Mouse (Mus musculus) left cerebral cortex, postnatal 36 days (tissue): ENCODE measurements around the gene Cltc. TPM values are rescaled to one million over a fixed set of nuclear protein-coding genes. Genes with fewer than 3 reads are reported as not detected.
"Not testable (repeated sequence)": the region's sequence is repeated elsewhere in the genome, so short reads cannot be mapped to it uniquely, and the experiment has no call there.

Experiments
- DNase-seq, 2 experiments: peaks; one replicate each; pipeline ENCODE4 v3.0.0; 2021 to 2022; ENCODE audit warnings: low spot score in 2 of 2, mixed read lengths in 1 of 2
- intact Hi-C: fragments of 180-260 bp; cut with DNase I; formaldehyde crosslinking; loops from one replicate; pipeline ENCODE4 v1.15.1; 2025
- total RNA-seq, 2 experiments: library from RNA; stranded (reverse); gene quantifications; 2 replicates each; pipeline ENCODE4 v1.2.3; 2021

Cltc gene
- total RNA-seq, 2 experiments from 2014 or later = 526 to 560 TPM

DNA sequence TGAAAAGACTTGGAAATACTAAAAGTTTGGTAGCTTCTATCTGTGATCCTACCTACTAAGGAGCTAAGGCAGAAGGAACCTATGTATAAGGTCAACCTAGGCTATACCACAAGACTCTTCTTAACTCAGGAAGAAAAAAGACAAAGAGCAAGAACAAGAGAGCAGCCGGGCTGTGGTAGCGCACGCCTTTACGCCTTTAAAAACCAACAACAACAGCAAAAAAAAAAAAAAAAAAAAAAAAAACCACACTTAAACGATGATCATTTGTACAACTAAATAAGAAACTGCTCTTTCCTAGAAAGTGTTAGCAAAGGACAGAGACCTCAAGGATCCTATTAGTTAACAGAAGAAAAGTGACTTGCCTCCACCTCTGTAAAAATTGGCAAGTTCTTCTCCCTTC is 15.9 kb downstream of the Cltc start:
- DNase-seq = no peak
- intact Hi-C loops = no loop called here

DNA sequence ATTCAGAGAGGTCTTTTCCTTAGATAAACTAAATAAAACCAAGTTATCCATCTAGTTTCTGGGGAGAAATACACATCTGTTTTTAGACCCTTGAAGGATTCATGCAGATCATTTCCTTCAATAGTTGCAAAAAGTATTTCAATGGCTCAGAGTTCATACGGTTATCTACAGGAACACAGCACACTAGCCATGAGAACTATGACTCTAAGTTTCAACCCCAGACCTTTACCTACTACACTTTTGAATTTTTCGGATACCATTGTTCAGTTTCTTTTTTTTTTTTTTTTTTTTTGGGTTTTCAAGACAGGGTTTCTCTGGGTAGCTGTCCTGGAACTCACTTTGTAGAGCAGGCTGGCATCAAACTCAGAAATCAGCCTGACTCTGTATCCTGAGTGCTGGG is 17.9 kb downstream of the Cltc start:
- intact Hi-C loops = no loop called here

DNA sequence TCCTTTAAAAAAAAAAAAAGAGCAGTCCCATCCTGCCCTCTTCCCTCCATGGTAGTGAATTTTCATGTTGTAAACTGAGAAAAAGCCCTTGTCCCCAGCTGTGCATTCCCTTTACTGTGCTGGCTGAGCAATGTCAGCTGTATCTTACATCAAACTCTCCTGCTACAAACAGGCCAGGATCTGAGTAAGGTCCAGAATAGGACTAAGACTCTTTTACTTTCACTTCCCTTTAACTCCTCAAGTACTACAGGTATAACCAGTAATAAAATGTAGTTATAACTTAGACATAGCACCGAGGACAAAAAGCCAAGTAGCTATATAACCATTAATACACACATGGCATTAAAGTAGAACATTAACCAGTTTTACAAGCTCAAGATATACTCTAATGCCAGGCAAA is 18.4 kb downstream of the Cltc start:
- no peak for DNase-seq
- intact Hi-C loops = no loop called here

More for the DNA sequence above, 17.9 kb downstream of the Cltc start:
- DNase-seq = no peak

- DNase-seq, intact Hi-C loops: not testable (repeated sequence)
These were observed 19.1 kb downstream of the Cltc start for GRCm38 (mm10) chr11:86738308-86738707.

GRCm38 (mm10) chr11:86737301-86738000 is 19.9 kb downstream of the Cltc start:
- intact Hi-C loops = no loop called here

DNA sequence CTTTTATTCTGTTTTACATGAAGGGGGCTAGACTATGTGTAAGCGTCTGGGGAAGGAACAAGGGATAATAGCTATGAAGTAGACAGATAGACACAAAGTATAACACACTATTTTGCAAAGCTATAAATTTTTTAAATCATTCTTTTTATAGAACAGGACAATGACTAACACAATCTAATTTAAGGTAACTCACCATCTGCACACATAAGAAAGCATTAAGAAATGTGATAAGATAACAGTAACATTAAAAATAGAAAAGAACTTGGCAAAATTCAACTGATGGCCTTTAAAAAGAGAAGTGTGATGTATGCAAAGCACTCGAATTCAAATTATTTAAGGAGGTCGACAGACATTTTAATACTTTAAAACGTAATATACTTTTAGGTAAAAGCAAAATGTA is 22.4 kb downstream of the Cltc start:
- intact Hi-C loops = no loop called here
- no peak for DNase-seq

More at GRCm38 (mm10) chr11:86737301-86738000, 19.9 kb downstream of the Cltc start:
- no peak for DNase-seq

- intact Hi-C loops = no loop called here
- DNase-seq = no peak
These were observed 23.0 kb downstream of the Cltc start for GRCm38 (mm10) chr11:86734241-86734939.

DNA sequence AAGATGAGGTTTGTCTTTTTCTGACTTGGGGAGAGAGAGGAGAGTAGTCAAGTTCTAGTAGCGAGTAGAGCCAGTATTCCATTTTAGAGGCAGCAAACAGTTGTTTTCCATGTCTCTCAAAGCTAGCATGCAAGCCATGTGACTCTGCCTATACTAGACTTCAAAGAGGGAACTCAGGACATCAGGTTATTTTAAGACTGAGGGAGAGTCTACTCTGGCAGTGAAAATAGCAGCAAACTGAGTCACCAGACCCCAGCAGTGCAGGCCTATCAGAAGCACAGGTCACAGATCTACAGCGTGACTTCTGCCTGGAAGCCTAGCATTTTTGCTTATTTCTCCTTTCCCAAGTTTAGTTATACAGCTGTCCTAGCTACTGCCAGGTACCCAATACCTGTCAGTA is 25.9 kb downstream of the Cltc start:
- intact Hi-C loops = no loop called here
- no peak for DNase-seq

GRCm38 (mm10) chr11:86725607-86726006 is 31.8 kb downstream of the Cltc start:
- no peak for DNase-seq
- intact Hi-C loops = no loop called here

- DNase-seq = no peak
- intact Hi-C loops = no loop called here
These were observed 32.4 kb downstream of the Cltc start for GRCm38 (mm10) chr11:86724982-86725381.

DNA sequence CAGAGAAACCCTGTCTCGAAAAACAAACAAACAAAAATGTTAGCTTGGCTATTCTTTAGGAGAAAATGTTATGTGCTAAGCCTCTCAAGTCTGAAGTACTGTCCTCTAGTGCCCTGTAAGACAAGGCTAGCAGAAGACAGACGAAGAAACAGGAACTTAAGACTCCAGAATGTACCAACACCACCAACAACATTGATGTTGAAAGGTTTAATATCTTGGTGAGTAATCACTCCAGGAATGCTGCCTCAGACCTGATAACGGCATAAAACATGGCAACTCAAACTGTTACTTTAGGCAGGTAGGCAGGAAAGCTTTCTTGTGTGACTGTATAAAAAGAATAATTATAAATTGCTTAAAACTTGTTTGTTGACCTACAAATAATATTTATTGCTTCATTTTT is 33.4 kb downstream of the Cltc start:
- no peak for DNase-seq
- intact Hi-C loops = no loop called here

GRCm38 (mm10) chr11:86719390-86719789 is 38.0 kb downstream of the Cltc start:
- intact Hi-C loops = no loop called here
- no peak for DNase-seq

GRCm38 (mm10) chr11:86718369-86718768 is 39.0 kb downstream of the Cltc start:
- intact Hi-C loops = no loop called here
- DNase-seq = no peak

- intact Hi-C loops = no loop called here
- DNase-seq = no peak
These were observed 39.9 kb downstream of the Cltc start for GRCm38 (mm10) chr11:86717306-86718065.

- intact Hi-C loops = no loop called here
These were observed 42.8 kb downstream of the Cltc start for GRCm38 (mm10) chr11:86714606-86715005.

GRCm38 (mm10) chr11:86701151-86701550 is 56.2 kb downstream of the Cltc start:
- intact Hi-C loops = no loop called here
- no peak for DNase-seq

More at GRCm38 (mm10) chr11:86714606-86715005, 42.8 kb downstream of the Cltc start:
- no peak for DNase-seq

GRCm38 (mm10) chr11:86695461-86695860 is 61.9 kb downstream of the Cltc start:
- intact Hi-C loops = no loop called here
- no peak for DNase-seq

DNA sequence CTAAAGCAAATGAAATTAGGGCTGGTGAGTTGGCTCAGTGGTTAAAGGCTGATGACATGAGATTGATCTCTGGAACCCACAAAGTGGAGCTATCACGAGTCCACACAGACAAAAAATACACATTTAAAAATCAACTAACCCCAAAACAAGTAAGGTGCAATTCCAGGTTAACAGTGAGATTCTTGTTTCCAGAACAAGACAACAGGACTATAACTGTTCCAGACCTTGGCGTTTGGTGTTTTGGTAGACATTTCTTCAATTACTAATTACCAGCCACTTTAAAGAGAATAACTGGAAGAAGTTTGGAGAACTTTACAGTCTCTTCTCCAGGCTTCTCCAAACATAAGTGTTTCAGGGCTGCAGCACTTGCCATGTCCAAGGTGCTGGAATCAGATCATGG is 64.8 kb downstream of the Cltc start:
- DNase-seq = no peak
- intact Hi-C loops = no loop called here

DNA sequence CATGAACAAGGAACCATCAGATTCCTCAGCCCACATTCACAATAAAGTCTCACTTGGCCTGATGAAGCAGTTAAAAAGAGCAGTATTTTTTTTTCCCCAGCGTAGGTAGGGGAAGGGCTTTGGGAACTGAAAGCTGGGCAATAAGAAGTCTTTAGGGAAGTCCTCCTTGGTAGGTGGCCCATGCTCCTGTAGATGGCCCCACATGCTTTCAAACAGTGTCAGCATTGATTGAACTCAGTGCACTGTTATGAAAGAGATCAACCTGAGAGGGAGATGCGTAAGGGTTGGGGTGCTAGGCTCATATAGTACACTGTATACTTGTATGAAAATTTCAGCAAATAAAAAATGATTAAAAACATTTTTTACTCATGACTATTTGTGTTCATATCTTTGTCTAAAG is 65.4 kb downstream of the Cltc start:
- DNase-seq = no peak
- intact Hi-C loops = no loop called here

- intact Hi-C loops = no loop called here
- no peak for DNase-seq
These were observed 65.9 kb downstream of the Cltc start for GRCm38 (mm10) chr11:86691482-86691881.

GRCm38 (mm10) chr11:86690383-86690782 is 67.0 kb downstream of the Cltc start:
- DNase-seq = no peak
- intact Hi-C loops = no loop called here
